Mouse (Mus musculus): ENCODE results near the gene Sh3bgrl3.

GRCm38 (mm10) chr4:134157558-134157957 lies 29.0 kb upstream of the Sh3bgrl3 start:
- TF ChIP-seq POLR2A (IDR thresholded peaks at IDR 0.05; ENCODE audit: borderline replicate concordance, extremely low read depth, low read depth, low read length) (no peak), CTCF (IDR thresholded peaks at IDR 0.05; ENCODE audit: insufficient read depth, low read length) (no peak)
